Mouse (Mus musculus) kidney, postnatal 0 days (tissue): Measurements from ENCODE around the gene Gm28051. TPM values are rescaled to one million over a fixed set of nuclear protein-coding genes. Genes with fewer than 3 reads are reported as not detected.

Experiments used
- ATAC-seq: fragments of 200-750 bp; cut with Nextera tagmentation; replicated peaks from 2 replicates; pipeline ENCODE4 v1.8.0; 2017; ENCODE audit warnings: low read depth, moderate number of reproducible peaks, moderate TSS enrichment, moderate library complexity; ENCODE audit not compliant: low FRiP score
- DNase-seq: peaks from one replicate; pipeline ENCODE4 v3.0.0-alpha.2; 2016; ENCODE audit warnings: low spot score
- H3K27ac ChIP-seq: fragments of 300-500 bp; sonication (generic); 2 replicates; pipeline ENCODE4 v1.5.1; 2014; ENCODE audit warnings: mild to moderate bottlenecking
- H3K27me3 ChIP-seq: fragments of 300-500 bp; sonication (generic); 2 replicates; pipeline ENCODE4 v1.6.1; 2014; ENCODE audit warnings: low read length, mixed read lengths; ENCODE audit not compliant: insufficient read depth
- H3K36me3 ChIP-seq: fragments of 300-500 bp; sonication (generic); 2 replicates; pipeline ENCODE4 v1.6.1; 2014; ENCODE audit warnings: low read length, mixed read lengths; ENCODE audit not compliant: insufficient read depth
- H3K4me1 ChIP-seq: fragments of 300-500 bp; sonication (generic); replicated peaks from 2 replicates; pipeline ENCODE4 v1.6.1; 2014; ENCODE audit warnings: antibody characterized with exemption, low read length, mixed read lengths; ENCODE audit not compliant: insufficient read depth
- H3K4me2 ChIP-seq: fragments of 300-500 bp; sonication (generic); 2 replicates; pipeline ENCODE4 v1.6.1; 2014; ENCODE audit warnings: mild to moderate bottlenecking, low read length, moderate library complexity, mixed read lengths
- H3K4me3 ChIP-seq: fragments of 300-500 bp; sonication (generic); replicated peaks from 2 replicates; pipeline ENCODE4 v1.5.1; 2014; ENCODE audit warnings: low read depth, low read length
- H3K9ac ChIP-seq: fragments of 300-500 bp; sonication (generic); 2 replicates; pipeline ENCODE4 v1.6.1; 2014; ENCODE audit warnings: low read depth, low read length
- H3K9me3 ChIP-seq: fragments of 300-500 bp; sonication (generic); replicated peaks from 2 replicates; pipeline ENCODE4 v1.6.1; 2016; ENCODE audit warnings: low read length, inconsistent platforms, mixed read lengths
- CTCF ChIP-seq: IDR thresholded peaks from 2 replicates; pipeline ENCODE4 v1.5.1; 2016; ENCODE audit warnings: antibody characterized with exemption, low read depth, mild to moderate bottlenecking, moderate library complexity
- WGBS: fragments of 180-500 bp; shearing (Covaris S2); extraction: QIAGEN DNeasy Blood & Tissue Kit; methylation state at CpG from one replicate; pipeline ENCODE4 v1.1.7; 2014; 5-methylcytosine and 5-hydroxymethylcytosine counted together
- polyA plus RNA-seq: library from polyadenylated mRNA; unstranded; fragments of >200 nt; fragmentation: Nextera tagmentation; extraction: Ambion mirVana; gene quantifications from 2 replicates; pipeline ENCODE4 v1.2.1, GENCODE M21; 2015

Gene Gm28051
- polyA plus RNA-seq, 1 experiment from 2014 or later, result not detected

- no peak overlapping the region for H3K4me3 ChIP-seq
- no peaks in the 10 kb centered on the region for H3K27me3 ChIP-seq
- H3K9ac ChIP-seq, result no peak overlapping the region
- WGBS, result 83% methylated on average over 5 of the region's 5 CpGs
- H3K4me2 ChIP-seq, result no peak overlapping the region
- H3K36me3 ChIP-seq, result no peaks in the 10 kb centered on the region
- H3K27ac ChIP-seq, result no peak overlapping the region
- ATAC-seq (no peak), DNase-seq (no peak)
- no peak for TF ChIP-seq CTCF
- no peaks in the 10 kb centered on the region for H3K4me1 ChIP-seq
- no peaks in the 10 kb centered on the region for H3K9me3 ChIP-seq
Observed at GRCm38 (mm10) chr12:102709896-102710295, 47.7 kb downstream of the Gm28051 start.

- ATAC-seq, result no peak; the same call in 1 of the 2 replicates
Observed at GRCm38 (mm10) chr12:102708220-102708619, 49.3 kb downstream of the Gm28051 start.

GRCm38 (mm10) chr12:102706833-102707463 is 50.6 kb downstream of the Gm28051 start:
- Histone ChIP-seq H3K36me3 (no peaks in the 10 kb centered on the region), H3K27ac (no peak overlapping the region), H3K4me2 (no peak overlapping the region), H3K9me3 (no peaks in the 10 kb centered on the region), H3K4me3 (no peak overlapping the region), H3K27me3 (no peaks in the 10 kb centered on the region), H3K9ac (no peak overlapping the region), H3K4me1 (peaks cover 13% of the 10 kb centered on the region)
- TF ChIP-seq CTCF, result no peak
- no peak for DNase-seq
- no peak for ATAC-seq
- WGBS, result 80% methylated on average over 10 of the region's 10 CpGs

More at GRCm38 (mm10) chr12:102708220-102708619, 49.3 kb downstream of the Gm28051 start:
- Histone ChIP-seq H3K4me2 (0 out of 2 replicates have a peak overlapping the region, but pooled peaks have one; percentile 3), H3K27me3 (no peaks in the 10 kb centered on the region), H3K4me1 (peaks cover 6% of the 10 kb centered on the region), H3K9ac (no peak overlapping the region), H3K27ac (no peak overlapping the region), H3K9me3 (no peaks in the 10 kb centered on the region), H3K36me3 (no peaks in the 10 kb centered on the region), H3K4me3 (no peak overlapping the region)
- DNase-seq, result peak; percentile 61
- TF ChIP-seq CTCF, result peak; percentile 61
- 53% methylated on average over 11 of the region's 11 CpGs for WGBS

- ATAC-seq, result no peak
- H3K4me2 ChIP-seq, result peak overlapping the region; percentile 96; the same call in 1 of the 2 replicates
- H3K9me3 ChIP-seq, result no peaks in the 10 kb centered on the region
- 65% methylated on average over 6 of the region's 6 CpGs for WGBS
- no peaks in the 10 kb centered on the region for H3K27me3 ChIP-seq
- H3K36me3 ChIP-seq, result no peaks in the 10 kb centered on the region
- no peak for TF ChIP-seq CTCF
- 0 out of 2 replicates have a peak overlapping the region, but pooled peaks have one; percentile 93 for H3K9ac ChIP-seq
- DNase-seq, result no peak
- no peak overlapping the region for H3K4me3 ChIP-seq
- H3K27ac ChIP-seq, result no peak overlapping the region
- H3K4me1 ChIP-seq, result peaks cover 13% of the 10 kb centered on the region
Observed at GRCm38 (mm10) chr12:102705906-102706640, 51.5 kb downstream of the Gm28051 start.

GRCm38 (mm10) chr12:102705216-102705871 is 52.2 kb downstream of the Gm28051 start:
- Histone ChIP-seq H3K27ac (peak overlapping the region; percentile 95), H3K4me1 (peaks cover 13% of the 10 kb centered on the region), H3K4me2 (peak overlapping the region; percentile 96), H3K4me3 (peak overlapping the region; percentile 78), H3K36me3 (no peaks in the 10 kb centered on the region), H3K27me3 (no peaks in the 10 kb centered on the region), H3K9ac (peak overlapping the region; percentile 93), H3K9me3 (no peaks in the 10 kb centered on the region)
- peak; percentile 86 for TF ChIP-seq CTCF
- WGBS, result 2% methylated on average over 44 of the region's 45 CpGs
- DNase-seq (peak; percentile 80), ATAC-seq (peak; percentile 74)
